Mouse (Mus musculus) bone marrow, adult 2 months (tissue): ENCODE measurements at regions not wholly inside any gene's neighbourhood (a gene's known extent, or its start where the extent isn't known, plus 50 kb on each side); places are given as distances from the start of the nearest gene placed in this dataset.

ENCODE experiments used
- H3K27ac ChIP-seq: fragments of 200-500 bp; 2 replicates; pipeline ENCODE4 v1.5.1; 2012; ENCODE audit warnings: low read depth, mild to moderate bottlenecking, control low read depth, inconsistent platforms, low read length; ENCODE audit not compliant: control insufficient read depth, poor library complexity, insufficient read depth
- H3K4me1 ChIP-seq: fragments of 200-500 bp; 2 replicates; pipeline ENCODE4 v1.6.1; 2011; ENCODE audit warnings: low read length; ENCODE audit not compliant: control insufficient read depth, insufficient read depth
- H3K4me3 ChIP-seq: fragments of 200-500 bp; replicated peaks from 2 replicates; pipeline ENCODE3; 2011; ENCODE audit warnings: mild to moderate bottlenecking, low read depth, low read length, control low read depth; ENCODE audit not compliant: control insufficient read depth
- CTCF ChIP-seq: fragments of 200-500 bp; IDR thresholded peaks from 2 replicates; pipeline ENCODE4 v1.5.1; 2011; ENCODE audit warnings: low read length, control low read depth; ENCODE audit not compliant: control insufficient read depth, insufficient read depth
- POLR2A ChIP-seq: fragments of 200-500 bp; IDR thresholded peaks from 2 replicates; pipeline ENCODE4 v1.6.1; 2011; ENCODE audit warnings: low read depth, mild to moderate bottlenecking, control low read depth, low read length, borderline replicate concordance; ENCODE audit not compliant: control insufficient read depth
- WGBS: fragments of 180-500 bp; shearing (Covaris S2); methylation state at CpG from one replicate; pipeline ENCODE4 v1.1.7; 2018; 5-methylcytosine and 5-hydroxymethylcytosine counted together

- no peak overlapping the region for H3K27ac ChIP-seq
- no peaks in the 10 kb centered on the region for H3K4me1 ChIP-seq
- H3K4me3 ChIP-seq, result no peak overlapping the region
- 52% methylated on average over 1 of the region's 1 CpGs for WGBS
- TF ChIP-seq POLR2A, result no peak
- TF ChIP-seq CTCF, result no peak
Observed at GRCm38 (mm10) chr13:71150092-71150491, 308.5 kb upstream of the Adamts16 start.

- Histone ChIP-seq H3K4me3 (no peak overlapping the region), H3K4me1 (no peaks in the 10 kb centered on the region), H3K27ac (no peak overlapping the region)
- TF ChIP-seq CTCF, result no peak
- no peak for TF ChIP-seq POLR2A
- WGBS, result 67% methylated on average over 5 of the region's 5 CpGs
Observed at GRCm38 (mm10) chr13:71149303-71149696, 307.7 kb upstream of the Adamts16 start.

- WGBS, result 66% methylated on average over 8 of the region's 8 CpGs
- no peak for TF ChIP-seq POLR2A
- no peak for TF ChIP-seq CTCF
- Histone ChIP-seq H3K27ac (no peak overlapping the region), H3K4me1 (no peaks in the 10 kb centered on the region), H3K4me3 (no peak overlapping the region)
Observed at GRCm38 (mm10) chr13:71148491-71149302, 307.1 kb upstream of the Adamts16 start.

GRCm38 (mm10) chr13:71146859-71147443 is 305.3 kb upstream of the Adamts16 start:
- no peak overlapping the region for H3K4me3 ChIP-seq
- WGBS, result 67% methylated on average over 3 of the region's 3 CpGs
- TF ChIP-seq CTCF (no peak), POLR2A (no peak)
- H3K4me1 ChIP-seq, result no peaks in the 10 kb centered on the region
- no peak overlapping the region for H3K27ac ChIP-seq

- H3K4me3 ChIP-seq, result no peak overlapping the region
Observed at GRCm38 (mm10) chr13:71138745-71139312, 297.2 kb upstream of the Adamts16 start.

GRCm38 (mm10) chr13:71135940-71136632 is 294.5 kb upstream of the Adamts16 start:
- Histone ChIP-seq H3K4me3 (no peak overlapping the region), H3K4me1 (no peaks in the 10 kb centered on the region), H3K27ac (no peak overlapping the region)
- no peak for TF ChIP-seq CTCF
- no peak for TF ChIP-seq POLR2A
- 81% methylated on average over 5 of the region's 5 CpGs for WGBS

More at GRCm38 (mm10) chr13:71138745-71139312, 297.2 kb upstream of the Adamts16 start:
- TF ChIP-seq CTCF (no peak), POLR2A (no peak)
- Histone ChIP-seq H3K4me1 (no peaks in the 10 kb centered on the region), H3K27ac (no peak overlapping the region)
- 63% methylated on average over 11 of the region's 11 CpGs for WGBS

GRCm38 (mm10) chr13:71121484-71121883 is 279.9 kb upstream of the Adamts16 start:
- Histone ChIP-seq H3K4me1 (no peaks in the 10 kb centered on the region), H3K27ac (no peak overlapping the region), H3K4me3 (no peak overlapping the region)
- TF ChIP-seq POLR2A (no peak), CTCF (no peak)
- WGBS, result 16% methylated on average over 1 of the region's 1 CpGs

- Histone ChIP-seq H3K4me3 (no peak overlapping the region), H3K4me1 (no peaks in the 10 kb centered on the region), H3K27ac (no peak overlapping the region)
- TF ChIP-seq POLR2A, result no peak
- no peak for TF ChIP-seq CTCF
- 77% methylated on average over 8 of the region's 8 CpGs for WGBS
Observed at GRCm38 (mm10) chr13:71108175-71108574, 266.6 kb upstream of the Adamts16 start.
